Mouse (Mus musculus): ENCODE measurements around the gene Gm20828. TPM values are rescaled to one million over a fixed set of nuclear protein-coding genes. Genes with fewer than 3 reads are reported as not detected.
"Not testable (repeated sequence)": the region's sequence is repeated elsewhere in the genome, so short reads cannot be mapped to it uniquely, and the experiment has no call there.

Gm20828 gene
- total RNA-seq (2021): not detected

- intact Hi-C loops (cut with DNase I); DNase-seq: not testable (repeated sequence)
These were observed at the start of gene Gm20828 for GRCm38 (mm10) chrY:11199274-11199673. Gene Gm20828, minus strand, starts transcription at chrY:11199374.
